Mouse (Mus musculus) megakaryocyte, embryonic 14.5 days (primary cell): ENCODE results near the gene Tdrd9.

Experiments used
- FLI1 ChIP-seq: IDR thresholded peaks from 2 replicates; pipeline ENCODE4 v1.6.1; 2012; ENCODE audit warnings: low read length, inconsistent platforms, mixed read lengths
- GATA1 ChIP-seq: IDR thresholded peaks from 3 replicates; pipeline ENCODE4 v1.6.1; 2012; ENCODE audit warnings: mixed read lengths, low read length, inconsistent platforms, borderline replicate concordance

DNA sequence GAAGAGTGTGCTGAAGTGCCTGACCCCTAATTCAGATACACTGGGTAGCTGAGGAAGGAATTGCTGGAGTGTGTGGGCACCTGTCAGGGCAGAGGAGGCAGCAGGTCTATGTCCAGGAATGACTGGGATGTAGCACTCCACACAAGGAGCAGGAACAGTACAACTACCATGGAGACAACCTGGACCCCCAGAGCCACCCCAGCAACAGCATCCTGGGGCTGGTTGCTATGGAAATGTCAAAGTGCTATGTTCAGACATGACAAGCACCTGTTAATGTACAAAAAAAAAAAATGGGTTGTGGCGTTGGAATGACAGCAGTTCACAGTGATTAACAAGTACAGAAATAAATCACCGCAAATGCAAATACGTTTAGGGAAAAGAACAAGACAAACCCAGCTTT, 114.9 kb downstream of the Tdrd9 start:
- TF ChIP-seq GATA1: no peak
- TF ChIP-seq FLI1: no peak
